Mouse (Mus musculus) neural tube, embryonic 11.5 days (tissue): ENCODE data around the gene Iah1. TPM values are rescaled to one million over a fixed set of nuclear protein-coding genes. Genes with fewer than 3 reads are reported as not detected.

Experiments
- ATAC-seq: fragments of 200-750 bp; cut with Nextera tagmentation; 2 replicates; pipeline ENCODE4 v1.8.0; 2017; ENCODE audit warnings: moderate number of reproducible peaks, mild to moderate bottlenecking, moderate TSS enrichment, moderate library complexity; ENCODE audit not compliant: insufficient read depth, low FRiP score, low TSS enrichment
- DNase-seq: peaks from one replicate; pipeline ENCODE4 v3.0.0-alpha.2; 2015; ENCODE audit warnings: low spot score
- H3K27ac ChIP-seq: fragments of 300-500 bp; sonication (generic); 2 replicates; pipeline ENCODE4 v1.5.1; 2014; ENCODE audit warnings: low read depth, mild to moderate bottlenecking, low read length
- H3K27me3 ChIP-seq: fragments of 300-500 bp; sonication (generic); 2 replicates; pipeline ENCODE4 v1.6.1; 2014; ENCODE audit warnings: mild to moderate bottlenecking, low read length, mixed read lengths; ENCODE audit not compliant: control insufficient read depth, insufficient read depth
- H3K36me3 ChIP-seq: fragments of 300-500 bp; sonication (generic); 2 replicates; pipeline ENCODE4 v1.6.1; 2014; ENCODE audit warnings: mild to moderate bottlenecking, low read length, moderate library complexity, mixed read lengths; ENCODE audit not compliant: control insufficient read depth, insufficient read depth
- H3K4me1 ChIP-seq: fragments of 300-500 bp; sonication (generic); 2 replicates; pipeline ENCODE4 v1.6.1; 2014; ENCODE audit warnings: low read length, mixed read lengths; ENCODE audit not compliant: control insufficient read depth, insufficient read depth
- H3K4me2 ChIP-seq: fragments of 300-500 bp; sonication (generic); 2 replicates; pipeline ENCODE4 v1.6.1; 2014; ENCODE audit warnings: low read depth, mild to moderate bottlenecking, moderate library complexity
- H3K4me3 ChIP-seq: fragments of 300-500 bp; sonication (generic); 2 replicates; pipeline ENCODE4 v1.5.1; 2014; ENCODE audit warnings: low read depth, low read length
- H3K9ac ChIP-seq: fragments of 300-500 bp; sonication (generic); 2 replicates; pipeline ENCODE4 v1.6.1; 2014; ENCODE audit warnings: mild to moderate bottlenecking, low read length
- H3K9me3 ChIP-seq: fragments of 300-500 bp; sonication (generic); 2 replicates; pipeline ENCODE4 v1.6.1; 2016; ENCODE audit warnings: low read length; ENCODE audit not compliant: control insufficient read depth
- WGBS: fragments of 180-500 bp; shearing (Covaris S2); extraction: QIAGEN DNeasy Blood & Tissue Kit; methylation state at CpG from one replicate; pipeline ENCODE4 v1.1.7; 2014; 5-methylcytosine and 5-hydroxymethylcytosine counted together
- polyA plus RNA-seq: library from polyadenylated mRNA; unstranded; fragments of >200 nt; fragmentation: Nextera tagmentation; extraction: Ambion mirVana; gene quantifications from 2 replicates; pipeline ENCODE4 v1.2.1, GENCODE M21; 2014

The Iah1 gene
- polyA plus RNA-seq = 45.6 and 47.2 TPM in 2 replicates

DNA sequence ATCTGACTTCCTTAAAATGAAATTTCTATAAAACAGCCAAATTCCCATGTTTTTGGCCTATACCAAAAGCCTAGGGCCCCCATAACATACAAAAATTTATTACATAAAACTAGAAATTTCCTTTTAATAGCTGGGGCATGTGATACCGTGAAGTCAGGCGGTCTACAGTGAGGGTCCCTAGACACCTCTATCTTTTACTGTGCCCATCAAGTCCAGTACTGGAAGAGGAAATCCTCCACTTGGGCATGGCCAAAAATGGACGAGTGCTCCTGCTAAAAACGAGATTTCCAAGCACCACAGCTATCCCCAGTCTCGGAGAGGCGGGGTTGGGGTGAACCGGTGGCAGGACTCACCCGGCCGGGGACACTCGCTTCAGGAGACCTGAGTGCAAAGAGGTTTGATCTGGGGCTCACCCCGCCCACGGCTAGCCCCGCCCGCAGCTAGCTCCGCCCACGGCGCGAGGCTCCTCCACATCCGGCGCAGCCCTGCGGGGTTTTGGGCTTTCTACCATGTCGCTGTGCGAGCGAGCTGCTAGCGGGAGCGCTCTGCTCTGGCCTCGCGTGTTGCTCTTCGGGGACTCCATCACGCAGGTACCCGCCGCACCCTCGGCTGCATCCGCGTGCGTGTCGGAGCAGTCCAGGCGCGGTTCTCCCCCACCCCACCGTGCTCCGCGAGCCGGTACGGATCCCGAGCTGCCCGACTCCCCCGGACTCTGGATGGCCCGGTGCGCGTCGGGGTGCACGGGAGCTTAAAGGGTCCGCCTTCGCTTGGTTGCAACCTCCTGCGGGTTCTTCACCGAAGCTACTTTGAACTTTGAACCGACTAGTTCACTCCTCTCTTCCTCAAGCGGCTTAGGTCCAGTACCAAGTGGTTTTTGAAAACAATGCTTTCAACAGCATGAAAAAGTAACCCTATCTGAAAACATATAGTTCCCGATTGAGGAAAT is at the start of gene Iah1:
Iah1 (plus strand) TSS at position 467 of the 946 bp plus-strand sequence.
- Histone ChIP-seq H3K36me3 (peaks cover 4% of the 10 kb centered on the region; the same call in 1 of the 2 replicates), H3K9me3 (no peaks in the 10 kb centered on the region), H3K4me3 (peak within 1 kb of the TSS; percentile 70), H3K27me3 (no peaks in the 10 kb centered on the region), H3K4me2 (peak within 1 kb of the TSS; percentile 62), H3K9ac (peak within 1 kb of the TSS; percentile 83), H3K4me1 (0 out of 2 replicates have a peak, but pooled peaks cover 4% of the 10 kb centered on the region), H3K27ac (no peak within 1 kb of the TSS)
- 3% methylated on average over 54 of the region's 59 CpGs for WGBS
- DNase-seq (peak; percentile 86), ATAC-seq (peak; percentile 89)

DNA sequence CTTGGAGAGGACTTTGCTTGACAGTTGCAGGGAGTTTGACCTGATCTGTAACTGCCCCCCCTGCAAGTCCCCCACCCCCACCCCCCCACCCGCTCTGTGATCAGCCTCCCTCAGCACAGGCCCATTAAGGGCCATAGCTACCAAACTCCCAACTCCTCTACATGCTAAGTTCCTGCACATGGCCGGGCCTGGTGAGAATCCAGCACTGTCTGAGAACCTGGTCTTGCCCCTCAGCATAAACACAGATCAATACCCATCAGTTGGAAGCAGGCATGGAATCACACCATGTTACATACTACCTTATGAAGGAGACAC is 49.4 kb upstream of the Iah1 start:
- H3K27ac ChIP-seq = no peak overlapping the region
- H3K9me3 ChIP-seq = no peaks in the 10 kb centered on the region
- ATAC-seq (peak; percentile 43; the same call in 1 of the 2 replicates), DNase-seq (no peak)
- no peaks in the 10 kb centered on the region for H3K27me3 ChIP-seq
- peaks cover 17% of the 10 kb centered on the region for H3K36me3 ChIP-seq
- H3K4me3 ChIP-seq = no peak overlapping the region
- no peak overlapping the region for H3K4me2 ChIP-seq
- no peaks in the 10 kb centered on the region for H3K4me1 ChIP-seq
- no peak overlapping the region for H3K9ac ChIP-seq
- whole genome bisulfite sequencing = 69% methylated on average over 2 of the region's 2 CpGs

DNA sequence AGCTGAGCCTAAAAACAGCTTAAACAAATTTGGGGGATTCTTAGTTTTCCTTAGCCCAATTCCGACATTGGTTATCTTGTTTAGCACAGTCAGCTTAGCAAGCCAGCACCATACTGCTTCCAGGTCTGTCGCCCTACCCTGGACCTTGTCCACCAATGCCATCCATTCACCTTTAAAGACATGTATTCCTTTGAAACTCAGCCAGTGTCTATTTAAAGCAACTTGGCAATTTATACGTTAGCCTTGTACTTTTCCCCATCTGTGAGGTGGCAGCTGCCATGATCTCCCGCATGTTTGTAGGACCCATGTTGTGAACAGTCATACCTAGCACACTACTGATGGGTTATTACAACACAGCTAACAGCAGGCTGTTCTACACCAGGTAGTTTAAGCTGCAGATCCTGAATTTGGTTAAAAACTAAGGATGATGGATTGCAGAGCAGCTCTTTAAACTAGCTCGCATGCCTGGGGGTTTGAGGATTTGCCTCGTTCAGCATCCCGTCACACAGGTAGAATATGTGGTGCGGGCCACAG is 48.0 kb upstream of the Iah1 start:
- no peak overlapping the region for H3K9ac ChIP-seq
- 92% methylated on average over 8 of the region's 8 CpGs for WGBS
- no peaks in the 10 kb centered on the region for H3K4me1 ChIP-seq
- no peak for DNase-seq
- H3K4me3 ChIP-seq = no peak overlapping the region
- H3K4me2 ChIP-seq = no peak overlapping the region
- no peaks in the 10 kb centered on the region for H3K9me3 ChIP-seq
- H3K27ac ChIP-seq = no peak overlapping the region
- H3K27me3 ChIP-seq = no peaks in the 10 kb centered on the region
- ATAC-seq = no peak
- H3K36me3 ChIP-seq = peaks cover 19% of the 10 kb centered on the region

DNA sequence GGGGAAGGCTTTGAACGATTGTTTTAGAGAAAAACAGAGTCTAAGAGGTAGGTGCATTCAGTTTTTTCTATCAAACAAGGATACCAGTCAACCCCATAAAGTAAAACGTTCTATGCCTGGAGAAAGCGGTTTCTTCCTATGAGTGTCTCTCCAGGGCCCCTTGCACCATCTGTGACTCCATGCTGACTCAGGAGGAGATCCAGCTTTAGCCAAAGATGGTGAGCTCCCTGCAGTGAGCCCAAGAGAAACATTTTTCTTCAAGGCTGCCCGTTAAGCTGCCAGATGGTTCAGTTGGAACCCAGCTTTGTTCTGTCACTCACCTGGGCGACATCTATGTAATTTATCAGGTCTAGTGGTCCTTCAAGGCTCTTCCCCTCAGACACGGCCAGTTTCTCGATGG is 41.7 kb upstream of the Iah1 start:
- Histone ChIP-seq H3K4me2 (no peak overlapping the region), H3K9ac (no peak overlapping the region), H3K4me1 (no peaks in the 10 kb centered on the region), H3K36me3 (peaks cover 14% of the 10 kb centered on the region), H3K27me3 (no peaks in the 10 kb centered on the region), H3K4me3 (no peak overlapping the region), H3K27ac (no peak overlapping the region), H3K9me3 (no peaks in the 10 kb centered on the region)
- no peak for DNase-seq
- ATAC-seq = no peak
- 72% methylated on average over 7 of the region's 7 CpGs for WGBS

DNA sequence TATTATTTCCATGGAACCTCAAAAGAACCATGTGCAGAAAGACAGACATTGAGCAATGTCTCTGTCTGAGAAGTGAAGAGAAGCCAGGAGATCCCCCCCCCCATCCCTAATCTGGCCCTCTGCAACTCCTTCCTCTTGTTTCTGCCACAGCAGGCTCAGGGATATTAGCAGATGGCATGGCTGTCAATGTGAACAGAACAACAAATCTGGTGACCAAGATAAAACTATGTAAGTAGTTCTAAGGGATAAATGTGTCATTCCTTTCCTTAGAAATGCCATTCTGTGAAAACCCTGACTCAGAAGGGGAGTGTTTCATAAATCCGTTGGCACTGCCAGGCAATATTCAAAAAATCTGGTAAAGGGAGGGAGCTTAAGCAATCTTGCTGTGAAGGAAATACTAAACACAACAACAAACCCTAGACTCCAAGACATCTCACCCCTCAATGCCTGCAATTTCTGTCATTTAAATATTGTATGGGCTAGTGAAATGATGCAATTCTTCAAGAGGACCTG is 38.8 kb upstream of the Iah1 start:
- Histone ChIP-seq H3K9me3 (no peaks in the 10 kb centered on the region), H3K4me1 (no peaks in the 10 kb centered on the region), H3K27me3 (no peaks in the 10 kb centered on the region), H3K4me3 (no peak overlapping the region), H3K4me2 (no peak overlapping the region), H3K36me3 (no peaks in the 10 kb centered on the region), H3K9ac (no peak overlapping the region), H3K27ac (no peak overlapping the region)
- no peak for DNase-seq
- no peak for ATAC-seq
- WGBS = 96% methylated on average over 1 of the region's 1 CpGs

DNA sequence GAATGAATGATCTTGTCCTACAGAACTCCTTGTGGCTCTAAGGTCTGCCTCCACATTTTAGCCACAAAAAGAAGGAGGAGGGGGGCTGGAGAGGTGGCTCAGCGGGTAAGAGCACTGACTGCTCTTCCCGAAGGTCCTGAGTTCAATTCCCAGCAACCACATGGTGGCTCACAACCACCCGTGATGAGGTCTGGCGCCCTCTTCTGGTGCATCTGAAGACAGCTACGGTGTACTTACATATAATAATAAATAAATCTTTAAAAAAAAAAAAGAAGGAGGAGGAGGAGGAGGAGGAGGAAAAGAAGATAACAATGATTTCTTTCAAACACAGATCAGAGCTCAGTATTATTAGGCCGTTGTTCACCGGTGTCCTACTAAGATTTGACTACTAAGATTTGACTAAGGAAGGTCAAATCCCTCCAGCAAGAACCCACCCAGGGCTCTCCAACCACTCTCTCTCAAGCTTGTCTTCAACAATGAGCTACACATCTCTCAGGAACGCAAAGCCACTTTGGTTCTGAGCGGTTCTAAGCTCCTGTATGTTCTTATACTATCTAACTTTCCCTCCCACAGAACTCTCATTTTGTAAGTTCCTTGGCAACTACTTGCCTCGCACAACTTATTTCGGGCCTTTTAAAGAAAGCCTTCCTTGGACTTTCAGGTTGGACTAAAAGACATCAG is 31.3 kb upstream of the Iah1 start, which contains the start of gene Cpsf3:
Cpsf3 (plus strand) TSS at position 631 of the 681 bp plus-strand sequence.
- no peaks in the 10 kb centered on the region for H3K27me3 ChIP-seq
- ATAC-seq = no peak
- WGBS = 56% methylated on average over 11 of the region's 11 CpGs

DNA sequence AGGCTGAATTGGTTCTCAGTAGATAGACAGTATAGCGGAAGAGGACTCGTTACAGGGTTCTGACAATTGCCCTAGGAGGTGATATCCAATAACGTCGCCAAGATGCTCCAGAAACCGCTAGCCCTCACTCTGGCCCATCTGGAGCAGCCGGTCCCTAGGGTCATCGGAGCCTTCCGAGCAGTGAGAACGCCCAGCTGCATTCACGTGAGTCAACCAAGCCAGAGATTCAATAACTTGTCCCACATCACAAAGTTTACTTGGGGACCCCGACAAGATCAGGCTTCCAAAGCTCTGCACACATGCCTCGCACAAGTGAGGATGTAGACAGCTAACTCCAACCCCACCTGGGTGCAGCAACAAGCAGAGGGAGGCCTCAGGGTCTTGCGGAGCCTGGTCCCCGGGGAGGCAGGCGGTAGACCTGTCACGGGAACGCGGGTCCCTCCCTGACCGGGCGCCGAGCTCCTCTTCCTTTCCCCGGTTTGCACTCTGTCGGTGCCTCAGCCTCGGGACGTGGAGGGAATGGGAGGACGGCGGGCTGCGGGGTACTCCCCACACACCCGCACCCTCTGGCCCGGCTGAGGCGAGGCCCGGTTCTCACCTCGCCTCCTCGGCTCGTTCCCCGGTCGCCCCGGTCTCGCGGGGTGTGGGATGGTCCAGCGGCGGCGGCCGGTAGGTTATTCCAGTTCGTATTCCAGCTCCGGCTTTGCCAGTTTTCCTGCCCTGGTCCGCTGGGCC is 30.5 kb upstream of the Iah1 start:
- no peaks in the 10 kb centered on the region for H3K4me1 ChIP-seq
- peak overlapping the region; percentile 77 for H3K4me2 ChIP-seq
- no peaks in the 10 kb centered on the region for H3K27me3 ChIP-seq
- DNase-seq = no peak
- under 1% methylated on average over 39 of the region's 47 CpGs for WGBS
- H3K9me3 ChIP-seq = no peaks in the 10 kb centered on the region
- no peaks in the 10 kb centered on the region for H3K36me3 ChIP-seq
- peak overlapping the region; percentile 80 for H3K9ac ChIP-seq
- H3K27ac ChIP-seq = peak overlapping the region; percentile 53; the same call in 1 of the 2 replicates
- ATAC-seq = peak; percentile 77
- peak overlapping the region; percentile 77 for H3K4me3 ChIP-seq

More for the DNA sequence above, 31.3 kb upstream of the Iah1 start, which contains the start of gene Cpsf3:
- no peaks in the 10 kb centered on the region for H3K4me1 ChIP-seq
- H3K9me3 ChIP-seq = no peaks in the 10 kb centered on the region
- no peaks in the 10 kb centered on the region for H3K36me3 ChIP-seq
- no peak for DNase-seq
- H3K4me3 ChIP-seq = peak within 1 kb of the TSS; percentile 77
- H3K9ac ChIP-seq = peak within 1 kb of the TSS; percentile 87
- peak within 1 kb of the TSS; percentile 77; the same call in 1 of the 2 replicates for H3K27ac ChIP-seq
- H3K4me2 ChIP-seq = peak within 1 kb of the TSS; percentile 77

DNA sequence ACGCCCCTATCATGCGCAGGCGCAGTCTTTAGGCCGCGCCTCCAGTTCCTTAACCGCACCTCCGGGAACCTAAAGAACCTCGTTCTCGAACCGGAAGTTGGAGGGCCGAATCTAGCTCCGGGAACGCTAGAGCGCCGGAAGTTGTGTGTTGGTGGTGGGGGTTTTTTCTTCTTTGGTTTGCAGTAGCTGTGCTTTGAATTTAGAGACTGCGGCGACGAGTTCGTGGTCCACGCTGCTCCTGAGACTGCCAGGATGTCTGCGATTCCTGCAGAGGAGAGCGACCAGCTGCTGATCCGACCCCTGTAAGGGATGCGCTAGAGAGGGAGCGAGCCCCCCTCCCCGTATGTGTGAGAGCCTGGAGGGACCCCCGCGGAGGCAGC is 30.0 kb upstream of the Iah1 start, which contains the start of gene Itgb1bp1:
Itgb1bp1 (minus strand) TSS at position 42 of the 380 bp plus-strand sequence.
- no peaks in the 10 kb centered on the region for H3K9me3 ChIP-seq
- peak within 1 kb of the TSS; percentile 77 for H3K27ac ChIP-seq
- no peaks in the 10 kb centered on the region for H3K4me1 ChIP-seq
- H3K36me3 ChIP-seq = no peaks in the 10 kb centered on the region
- WGBS = under 1% methylated on average over 28 of the region's 28 CpGs
- DNase-seq (peak; percentile 98), ATAC-seq (peak; percentile 94)
- H3K27me3 ChIP-seq = no peaks in the 10 kb centered on the region
- H3K4me3 ChIP-seq = peak within 1 kb of the TSS; percentile 77
- H3K9ac ChIP-seq = peak within 1 kb of the TSS; percentile 87
- peak within 1 kb of the TSS; percentile 77 for H3K4me2 ChIP-seq
